Mouse (Mus musculus): ENCODE data around the gene Mettl17. TPM values are rescaled to one million over a fixed set of nuclear protein-coding genes. Genes with fewer than 3 reads are reported as not detected.

The Mettl17 gene
- polyA plus RNA-seq, 1 experiment from 2014 or later, result 62.9 TPM

- Histone ChIP-seq H3K9ac (peak overlapping the region; percentile 60; the same call in 1 of the 2 replicates), H3K9me3 (replicated peaks) (no peaks in the 10 kb centered on the region), H3K27ac (peak overlapping the region; percentile 85; the same call in 1 of the 2 replicates), H3K4me2 (replicated peaks) (peak overlapping the region; percentile 82), H3K4me3 (peak overlapping the region; percentile 61), H3K27me3 (no peaks in the 10 kb centered on the region), H3K4me1 (peaks cover 15% of the 10 kb centered on the region), H3K36me3 (peaks cover 21% of the 10 kb centered on the region)
- WGBS, result 2% methylated on average over 4 of the region's 4 CpGs
- ATAC-seq (ENCODE audit: low FRiP score), result peak; percentile 39
Observed at GRCm38 (mm10) chr14:51883527-51884030, 1.1 kb upstream of the Mettl17 start.

- Histone ChIP-seq H3K9me3 (replicated peaks) (no peaks in the 10 kb centered on the region), H3K27ac (peak overlapping the region; percentile 85), H3K36me3 (peaks cover 26% of the 10 kb centered on the region), H3K9ac (peak overlapping the region; percentile 60), H3K27me3 (no peaks in the 10 kb centered on the region), H3K4me1 (peaks cover 15% of the 10 kb centered on the region), H3K4me3 (peak overlapping the region; percentile 61), H3K4me2 (replicated peaks) (peak overlapping the region; percentile 82)
- 2% methylated on average over 11 of the region's 14 CpGs for WGBS
- ATAC-seq (ENCODE audit: low FRiP score), result peak; percentile 58
Observed at GRCm38 (mm10) chr14:51884031-51884544, 554 bp upstream of the Mettl17 start.

GRCm38 (mm10) chr14:51886051-51886450 lies 1.4 kb downstream of the Mettl17 start:
- Histone ChIP-seq H3K27me3 (no peaks in the 10 kb centered on the region), H3K27ac (no peak overlapping the region), H3K36me3 (peaks cover 46% of the 10 kb centered on the region), H3K4me1 (peaks cover 15% of the 10 kb centered on the region), H3K4me3 (peak overlapping the region; percentile 61), H3K9me3 (replicated peaks) (no peaks in the 10 kb centered on the region), H3K9ac (no peak overlapping the region), H3K4me2 (replicated peaks) (peak overlapping the region; percentile 82)
- ATAC-seq (ENCODE audit: low FRiP score), result no peak
- WGBS, result 60% methylated on average over 6 of the region's 6 CpGs

GRCm38 (mm10) chr14:51889833-51890232 lies 5.2 kb downstream of the Mettl17 start:
- no peak overlapping the region for H3K4me2 ChIP-seq (replicated peaks)
- H3K27ac ChIP-seq, result no peak overlapping the region
- H3K4me1 ChIP-seq, result peaks cover 15% of the 10 kb centered on the region
- no peak overlapping the region for H3K9ac ChIP-seq
- H3K9me3 ChIP-seq (replicated peaks), result no peaks in the 10 kb centered on the region
- peaks cover 68% of the 10 kb centered on the region for H3K36me3 ChIP-seq
- H3K27me3 ChIP-seq, result no peaks in the 10 kb centered on the region
- WGBS, result 91% methylated on average over 6 of the region's 6 CpGs
- no peak overlapping the region for H3K4me3 ChIP-seq
- no peak for ATAC-seq (ENCODE audit: low FRiP score)

- no peaks in the 10 kb centered on the region for H3K4me1 ChIP-seq
- no peak within 1 kb of the TSS for H3K4me2 ChIP-seq (replicated peaks)
- H3K9me3 ChIP-seq (replicated peaks), result no peaks in the 10 kb centered on the region
- WGBS, result 93% methylated on average over 9 of the region's 9 CpGs
- H3K27ac ChIP-seq, result no peak within 1 kb of the TSS
- H3K36me3 ChIP-seq, result peaks cover 63% of the 10 kb centered on the region
- no peak for ATAC-seq (ENCODE audit: low FRiP score)
- no peak within 1 kb of the TSS for H3K4me3 ChIP-seq
- H3K27me3 ChIP-seq, result no peaks in the 10 kb centered on the region
- H3K9ac ChIP-seq, result no peak within 1 kb of the TSS
Observed at GRCm38 (mm10) chr14:51892191-51892939, 7.7 kb downstream of the Mettl17 start, which contains the start of gene Slc39a2. Gene Slc39a2 (plus strand): TSS chr14:51892889.

- 0 out of 2 replicates have a peak, but pooled peaks have one; percentile 29 for ATAC-seq (ENCODE audit: low FRiP score)
- no peak overlapping the region for H3K4me3 ChIP-seq
- H3K27ac ChIP-seq, result no peak overlapping the region
- H3K4me1 ChIP-seq, result no peaks in the 10 kb centered on the region
- H3K9ac ChIP-seq, result no peak overlapping the region
- 35% methylated on average over 10 of the region's 10 CpGs for WGBS
- no peak overlapping the region for H3K4me2 ChIP-seq (replicated peaks)
- peaks cover 54% of the 10 kb centered on the region for H3K36me3 ChIP-seq
- H3K9me3 ChIP-seq (replicated peaks), result no peaks in the 10 kb centered on the region
- H3K27me3 ChIP-seq, result no peaks in the 10 kb centered on the region
Observed at GRCm38 (mm10) chr14:51893094-51893794, 8.6 kb downstream of the Mettl17 start.

- Histone ChIP-seq H3K4me1 (no peaks in the 10 kb centered on the region), H3K4me3 (no peak overlapping the region), H3K36me3 (peaks cover 48% of the 10 kb centered on the region), H3K27me3 (no peaks in the 10 kb centered on the region), H3K9me3 (replicated peaks) (no peaks in the 10 kb centered on the region), H3K9ac (no peak overlapping the region), H3K4me2 (replicated peaks) (no peak overlapping the region), H3K27ac (no peak overlapping the region)
- WGBS, result 60% methylated on average over 3 of the region's 3 CpGs
- ATAC-seq (ENCODE audit: low FRiP score), result no peak
Observed at GRCm38 (mm10) chr14:51893809-51894208, 9.2 kb downstream of the Mettl17 start.

GRCm38 (mm10) chr14:51895071-51895470 lies 10.4 kb downstream of the Mettl17 start:
- WGBS, result 88% methylated on average over 14 of the region's 14 CpGs
- no peak for ATAC-seq (ENCODE audit: low FRiP score)
- no peak overlapping the region for H3K27ac ChIP-seq
- no peak overlapping the region for H3K9ac ChIP-seq
- H3K27me3 ChIP-seq, result no peaks in the 10 kb centered on the region
- H3K36me3 ChIP-seq, result peaks cover 36% of the 10 kb centered on the region
- no peaks in the 10 kb centered on the region for H3K9me3 ChIP-seq (replicated peaks)
- no peak overlapping the region for H3K4me3 ChIP-seq
- no peak overlapping the region for H3K4me2 ChIP-seq (replicated peaks)
- no peaks in the 10 kb centered on the region for H3K4me1 ChIP-seq

- H3K4me2 ChIP-seq (replicated peaks), result no peak overlapping the region
- WGBS, result 85% methylated on average over 6 of the region's 6 CpGs
- peaks cover 26% of the 10 kb centered on the region for H3K36me3 ChIP-seq
- H3K4me1 ChIP-seq, result no peaks in the 10 kb centered on the region
- H3K27me3 ChIP-seq, result no peaks in the 10 kb centered on the region
- no peak for ATAC-seq (ENCODE audit: low FRiP score)
- no peaks in the 10 kb centered on the region for H3K9me3 ChIP-seq (replicated peaks)
- H3K9ac ChIP-seq, result no peak overlapping the region
- H3K27ac ChIP-seq, result no peak overlapping the region
- no peak overlapping the region for H3K4me3 ChIP-seq
Observed at GRCm38 (mm10) chr14:51896019-51896418, 11.4 kb downstream of the Mettl17 start.

GRCm38 (mm10) chr14:51896539-51897170 lies 12.0 kb downstream of the Mettl17 start:
- WGBS, result 88% methylated on average over 8 of the region's 8 CpGs
- ATAC-seq (ENCODE audit: low FRiP score), result no peak
- H3K27me3 ChIP-seq, result no peaks in the 10 kb centered on the region
- H3K9me3 ChIP-seq (replicated peaks), result no peaks in the 10 kb centered on the region
- no peak overlapping the region for H3K4me3 ChIP-seq
- no peak overlapping the region for H3K4me2 ChIP-seq (replicated peaks)
- no peaks in the 10 kb centered on the region for H3K4me1 ChIP-seq
- H3K9ac ChIP-seq, result no peak overlapping the region
- peaks cover 20% of the 10 kb centered on the region for H3K36me3 ChIP-seq
- H3K27ac ChIP-seq, result no peak overlapping the region

GRCm38 (mm10) chr14:51899351-51899750 lies 14.7 kb downstream of the Mettl17 start:
- no peaks in the 10 kb centered on the region for H3K9me3 ChIP-seq (replicated peaks)
- 97% methylated on average over 1 of the region's 1 CpGs for WGBS
- H3K27me3 ChIP-seq, result no peaks in the 10 kb centered on the region
- no peak overlapping the region for H3K9ac ChIP-seq
- no peaks in the 10 kb centered on the region for H3K4me1 ChIP-seq
- no peak for ATAC-seq (ENCODE audit: low FRiP score)
- H3K36me3 ChIP-seq, result peaks cover 7% of the 10 kb centered on the region; the same call in 1 of the 2 replicates
- no peak overlapping the region for H3K27ac ChIP-seq
- H3K4me2 ChIP-seq (replicated peaks), result no peak overlapping the region
- H3K4me3 ChIP-seq, result no peak overlapping the region

Data from hindbrain, embryonic 12.5 days (tissue).